Mouse (Mus musculus): ENCODE results near the gene Fbxo34. TPM values are rescaled to one million over a fixed set of nuclear protein-coding genes. Genes with fewer than 3 reads are reported as not detected.

Fbxo34 gene
- total and polyA plus RNA-seq, 3 experiments, result 14.8 to 29.5 TPM; not detected in 1

DNA sequence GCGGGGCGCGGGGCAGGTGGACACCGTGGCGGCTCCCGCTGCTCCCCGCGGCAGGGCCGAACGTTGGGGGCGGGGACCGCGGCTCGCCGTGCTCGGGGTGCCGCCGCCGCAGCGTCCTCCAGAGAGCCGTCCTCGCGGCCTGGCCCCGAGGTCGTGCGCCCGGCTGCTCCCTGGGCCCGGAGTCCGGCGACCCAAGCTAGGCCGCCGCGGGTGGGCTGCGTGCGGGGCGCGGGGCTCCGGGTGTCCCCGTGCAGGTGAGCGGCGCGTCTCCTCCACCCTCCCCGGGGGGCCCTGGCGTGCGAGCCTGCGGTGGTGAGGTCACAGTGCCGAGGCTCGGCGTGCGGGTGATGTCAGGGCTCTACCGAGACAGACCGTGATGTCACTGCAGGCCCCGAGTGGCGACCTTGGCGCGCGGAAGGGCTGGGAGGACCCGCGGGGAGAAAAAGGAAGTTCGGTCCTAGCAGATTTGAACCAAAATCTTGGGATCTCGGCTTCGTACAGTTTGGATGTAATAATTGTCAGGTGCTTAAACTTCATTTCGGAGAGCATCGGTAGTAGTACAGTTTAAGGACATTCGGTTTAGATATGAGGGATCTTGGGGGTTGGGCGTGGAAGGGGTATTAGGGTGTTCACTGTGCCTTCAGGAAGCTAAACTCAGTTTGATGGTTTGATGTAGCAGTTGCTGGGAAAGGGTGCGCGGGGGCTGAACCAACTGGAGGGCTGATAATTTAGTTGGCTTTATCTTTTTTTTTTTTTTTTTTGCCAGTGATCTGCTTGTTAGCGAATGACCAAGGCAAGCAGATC, 22.7 kb downstream of the Fbxo34 start:
- no peak for TF ChIP-seq UBTF (IDR thresholded peaks at IDR 0.05; ENCODE audit: borderline replicate concordance, insufficient read depth, low read depth, low read length)
- no peak for TF ChIP-seq USF1 (IDR thresholded peaks at IDR 0.05; ENCODE audit: low read depth, low read length)
- TF ChIP-seq GABPA (IDR thresholded peaks at IDR 0.05; ENCODE audit: low read depth, low read length), result peak; percentile 56; the same call in 1 of the 2 replicates
- TF ChIP-seq JUND (IDR thresholded peaks at IDR 0.05; ENCODE audit: low read depth, low read length), result no peak
- peak; percentile 37; the same call in 1 of the 2 replicates for TF ChIP-seq GATA1 (IDR thresholded peaks at IDR 0.05; ENCODE audit: low read depth, low read length)
- TF ChIP-seq ZC3H11A (IDR thresholded peaks at IDR 0.05; ENCODE audit: low read depth, low read length), result no peak
- TF ChIP-seq SIN3A (IDR thresholded peaks at IDR 0.05; ENCODE audit: low read length), result peak; percentile 60
- TF ChIP-seq ZMIZ1 (IDR thresholded peaks at IDR 0.05; ENCODE audit: low read depth, low read length), result no peak
- TF ChIP-seq CHD2 (IDR thresholded peaks at IDR 0.05; ENCODE audit: low read length), result no peak
- TF ChIP-seq ETS1 (IDR thresholded peaks at IDR 0.05; ENCODE audit: low read depth, low read length), result peak; percentile 72; the same call in 1 of the 2 replicates
- no peak for TF ChIP-seq MEF2A (IDR thresholded peaks at IDR 0.05; ENCODE audit: extremely low read depth, insufficient replicate concordance, low read depth, low read length, poor library complexity, severe bottlenecking)
- peak; percentile 91 for TF ChIP-seq ZNF384 (IDR thresholded peaks at IDR 0.05; ENCODE audit: low read depth, low read length)
- no peak for TF ChIP-seq TAL1 (IDR thresholded peaks at IDR 0.05; ENCODE audit: low read length)
- TF ChIP-seq CTCF (IDR thresholded peaks at IDR 0.05 in 2 of 3, conservative IDR thresholded peaks at IDR 0.05 in 1 of 3; ENCODE audit: control insufficient read depth in 1 of 3, insufficient read depth in 1 of 3, low read depth in 2 of 3, low read length in 3 of 3, poor library complexity in 1 of 3, severe bottlenecking in 1 of 3), result no peak
- peak in 1 of 2 experiments; percentile 15; a peak in 1 of 4 replicates for TF ChIP-seq EP300 (IDR thresholded peaks at IDR 0.05; ENCODE audit: low read depth in 1 of 2, low read length in 2 of 2)
- no peak for TF ChIP-seq E2F4 (IDR thresholded peaks at IDR 0.05; ENCODE audit: borderline replicate concordance, low read depth, low read length)
- TF ChIP-seq MYB (IDR thresholded peaks at IDR 0.05; ENCODE audit: low read depth, low read length), result no peak
- TF ChIP-seq USF2 (IDR thresholded peaks at IDR 0.05; ENCODE audit: borderline replicate concordance in 1 of 2, insufficient read depth in 1 of 2, low read depth in 1 of 2, low read length in 2 of 2), result no peak
- TF ChIP-seq MAX (IDR thresholded peaks at IDR 0.05; ENCODE audit: low read length), result peak; percentile 21; the same call in 1 of the 2 replicates
- TF ChIP-seq MXI1 (IDR thresholded peaks at IDR 0.05; ENCODE audit: low read depth, low read length), result peak; percentile 62; the same call in 1 of the 2 replicates
- no peak for TF ChIP-seq TCF12 (IDR thresholded peaks at IDR 0.05; ENCODE audit: low read depth, low read length)
- TF ChIP-seq POLR2AphosphoS2 (IDR thresholded peaks at IDR 0.05; ENCODE audit: low read length), result 0 out of 2 replicates have a peak, but pooled peaks have one; percentile 40
- no peak; the same call in 1 of the 2 replicates for TF ChIP-seq BHLHE40 (IDR thresholded peaks at IDR 0.05; ENCODE audit: borderline replicate concordance, low read depth, low read length)
- TF ChIP-seq RCOR1 (IDR thresholded peaks at IDR 0.05; ENCODE audit: low read depth, low read length), result no peak
- TF ChIP-seq HCFC1 (IDR thresholded peaks at IDR 0.05; ENCODE audit: low read depth, low read length), result peak; percentile 49; the same call in 1 of the 2 replicates
- no peak for TF ChIP-seq POLR2AphosphoS5 (IDR thresholded peaks at IDR 0.05; ENCODE audit: borderline replicate concordance, low read depth, low read length)
- TF ChIP-seq SMC3 (IDR thresholded peaks at IDR 0.05; ENCODE audit: low read depth, low read length), result no peak
- TF ChIP-seq NRF1 (IDR thresholded peaks at IDR 0.05; ENCODE audit: insufficient read depth, low read depth, low read length, poor library complexity, severe bottlenecking), result no peak
- TF ChIP-seq MYC (IDR thresholded peaks at IDR 0.05; ENCODE audit: low read depth, low read length), result no peak
- TF ChIP-seq NELFE (IDR thresholded peaks at IDR 0.05; ENCODE audit: low read depth, low read length), result peak; percentile 25; the same call in 1 of the 2 replicates
- no peak for TF ChIP-seq POLR2A (IDR thresholded peaks at IDR 0.05; ENCODE audit: control insufficient read depth in 1 of 2, insufficient read depth in 1 of 2, low read depth in 1 of 2, low read length in 2 of 2, poor library complexity in 1 of 2)
- peaks cover 0 to 7% of the 10 kb centered on the region in 2 experiments; a peak in 2 of 4 replicates for H3K36me3 ChIP-seq (ENCODE audit: control insufficient read depth in 1 of 2, insufficient read depth in 2 of 2, low read length in 2 of 2)
- H3K79me2 ChIP-seq (ENCODE audit: control insufficient read depth, insufficient read depth, low read length, poor library complexity), result peaks cover 18% of the 10 kb centered on the region
- DNase-seq (ENCODE audit: low read depth, low spot score), result peak; percentile 88
- peak overlapping the region; percentile 83 for H3K9ac ChIP-seq (ENCODE audit: control insufficient read depth, low read depth, low read length, poor library complexity, severe bottlenecking)
- peaks cover 0 to 1% of the 10 kb centered on the region in 2 experiments; a peak in 1 of 4 replicates for H3K27me3 ChIP-seq (ENCODE audit: control insufficient read depth in 1 of 2, insufficient read depth in 2 of 2, low read length in 2 of 2)
- H3K4me3 ChIP-seq (ENCODE audit: control insufficient read depth in 1 of 2, insufficient read depth in 1 of 2, low read depth in 2 of 2, low read length in 2 of 2), result peak overlapping the region; percentile 57 to 59
- H3K27ac ChIP-seq (ENCODE audit: control insufficient read depth, low read depth, low read length), result peak overlapping the region; percentile 15
- H3K4me1 ChIP-seq (ENCODE audit: control insufficient read depth in 1 of 2, insufficient read depth in 2 of 2, low read length in 2 of 2), result peaks cover 3 to 13% of the 10 kb centered on the region in 2 experiments; a peak in 3 of 4 replicates
- no peaks in the 10 kb centered on the region for H3K9me3 ChIP-seq (replicated peaks; ENCODE audit: insufficient read depth, low read length)

Data from MEL (cell line).